Mouse (Mus musculus): ENCODE data around the gene Vtn. TPM values are rescaled to one million over a fixed set of nuclear protein-coding genes. Genes with fewer than 3 reads are reported as not detected.

The Vtn gene
- polyA plus RNA-seq, 1 experiment from 2014 or later = 54.4 TPM

- Histone ChIP-seq H3K4me1 (ENCODE audit: control insufficient read depth, insufficient read depth, low read length) (peaks cover 20% of the 10 kb centered on the region), H3K27ac (ENCODE audit: low read length) (peak overlapping the region; percentile 89), H3K9ac (ENCODE audit: low read length) (peak overlapping the region; percentile 90), H3K36me3 (ENCODE audit: control insufficient read depth, insufficient read depth, low read length) (peaks cover 12% of the 10 kb centered on the region), H3K4me2 (ENCODE audit: low read depth, low read length) (peak overlapping the region; percentile 85), H3K4me3 (replicated peaks; ENCODE audit: low read length) (peak overlapping the region; percentile 66), H3K27me3 (ENCODE audit: control insufficient read depth, insufficient read depth, low read length) (no peaks in the 10 kb centered on the region), H3K9me3 (replicated peaks; ENCODE audit: control insufficient read depth, low read length) (no peaks in the 10 kb centered on the region)
- under 1% methylated on average over 14 of the region's 14 CpGs for WGBS
- no peak; the same call in 1 of the 2 replicates for ATAC-seq (ENCODE audit: insufficient read depth, low FRiP score)
These were observed 37.8 kb downstream of the Vtn start for GRCm38 (mm10) chr11:78536690-78537084.

GRCm38 (mm10) chr11:78540358-78540757 lies 41.5 kb downstream of the Vtn start:
- Histone ChIP-seq H3K9ac (ENCODE audit: low read length) (no peak overlapping the region), H3K4me3 (replicated peaks; ENCODE audit: low read length) (no peak overlapping the region), H3K27me3 (ENCODE audit: control insufficient read depth, insufficient read depth, low read length) (no peaks in the 10 kb centered on the region), H3K36me3 (ENCODE audit: control insufficient read depth, insufficient read depth, low read length) (peaks cover 15% of the 10 kb centered on the region), H3K27ac (ENCODE audit: low read length) (no peak overlapping the region), H3K4me1 (ENCODE audit: control insufficient read depth, insufficient read depth, low read length) (peaks cover 11% of the 10 kb centered on the region), H3K9me3 (replicated peaks; ENCODE audit: control insufficient read depth, low read length) (no peaks in the 10 kb centered on the region), H3K4me2 (ENCODE audit: low read depth, low read length) (no peak overlapping the region)
- WGBS = 79% methylated on average over 3 of the region's 3 CpGs
- no peak for ATAC-seq (ENCODE audit: insufficient read depth, low FRiP score)

DNA sequence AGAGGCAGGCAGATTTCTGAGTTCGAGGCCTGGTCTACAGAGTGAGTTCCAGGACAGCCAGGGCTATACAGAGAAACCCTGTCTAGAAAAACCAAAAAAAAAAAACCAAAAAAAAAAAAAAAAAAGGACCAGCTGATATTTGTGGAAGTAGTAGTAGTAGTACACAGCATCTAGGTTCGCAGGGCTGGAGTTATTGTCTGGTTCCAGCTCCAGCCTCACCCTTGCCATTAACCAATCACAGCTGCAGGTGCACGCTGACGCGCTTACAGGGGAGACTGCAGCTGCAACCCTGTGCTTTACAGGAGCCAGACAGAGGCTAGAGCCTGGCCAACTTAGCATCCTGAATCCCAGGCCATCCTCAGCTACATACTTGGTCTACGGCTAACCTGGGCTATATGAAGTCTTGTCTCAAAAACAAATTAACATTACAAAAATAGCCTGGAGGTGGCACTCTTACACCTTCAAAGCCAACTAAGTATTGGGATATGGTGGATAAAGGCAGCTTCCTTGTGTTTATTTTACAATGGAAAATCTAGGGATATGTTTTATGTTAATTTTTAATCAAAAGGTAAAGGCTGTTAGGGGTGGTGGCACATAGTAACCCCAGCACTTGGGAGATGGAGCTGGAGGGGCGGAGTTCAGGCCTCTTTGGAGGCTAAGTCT lies 45.7 kb downstream of the Vtn start:
- Histone ChIP-seq H3K4me3 (replicated peaks; ENCODE audit: low read length) (no peak overlapping the region), H3K4me2 (ENCODE audit: low read depth, low read length) (no peak overlapping the region), H3K9ac (ENCODE audit: low read length) (no peak overlapping the region), H3K4me1 (ENCODE audit: control insufficient read depth, insufficient read depth, low read length) (peaks cover 8% of the 10 kb centered on the region), H3K27me3 (ENCODE audit: control insufficient read depth, insufficient read depth, low read length) (no peaks in the 10 kb centered on the region), H3K36me3 (ENCODE audit: control insufficient read depth, insufficient read depth, low read length) (peaks cover 15% of the 10 kb centered on the region), H3K9me3 (replicated peaks; ENCODE audit: control insufficient read depth, low read length) (no peaks in the 10 kb centered on the region), H3K27ac (ENCODE audit: low read length) (no peak overlapping the region)
- ATAC-seq (ENCODE audit: insufficient read depth, low FRiP score) = no peak
- 92% methylated on average over 7 of the region's 7 CpGs for WGBS

- no peak for ATAC-seq (ENCODE audit: insufficient read depth, low FRiP score)
These were observed 46.3 kb downstream of the Vtn start for GRCm38 (mm10) chr11:78545181-78545580.

DNA sequence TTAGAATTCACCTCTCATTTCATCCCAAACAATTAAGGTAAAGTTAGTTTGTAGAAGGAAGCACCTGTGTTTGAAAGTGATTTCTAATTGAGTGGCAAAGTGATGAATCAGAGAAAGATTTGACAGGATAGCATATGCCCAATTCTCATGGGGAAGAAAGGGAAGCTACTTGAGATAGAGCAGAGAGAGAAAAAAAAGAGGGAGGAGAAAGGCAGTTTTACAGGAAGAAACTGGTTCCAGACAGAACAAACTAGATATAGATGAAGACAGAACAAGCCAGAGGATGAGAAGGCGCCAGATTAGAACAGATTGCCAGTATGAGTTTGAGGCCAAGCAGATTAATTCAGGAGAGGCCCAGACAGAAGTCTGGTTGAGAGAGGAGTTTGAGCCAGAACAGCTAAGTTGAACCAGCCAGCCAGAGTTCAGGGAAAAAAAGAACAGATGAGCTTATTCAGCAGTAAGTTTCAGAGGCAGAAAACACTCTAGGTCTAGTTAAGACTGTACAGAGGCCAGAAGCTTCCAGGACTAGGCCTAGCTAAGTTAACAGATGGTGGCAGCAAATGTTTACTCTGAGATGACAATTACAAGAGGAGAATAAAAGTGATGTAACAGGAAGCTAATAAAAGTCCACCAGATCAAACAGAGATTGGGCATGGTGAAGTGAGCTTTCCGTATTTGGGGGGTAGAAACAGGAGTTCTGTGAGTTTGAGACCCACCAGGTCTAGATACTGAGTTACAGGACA lies 49.0 kb downstream of the Vtn start:
- Histone ChIP-seq H3K9me3 (replicated peaks; ENCODE audit: control insufficient read depth, low read length) (no peaks in the 10 kb centered on the region; the same call in 1 of the 2 replicates), H3K4me2 (ENCODE audit: low read depth, low read length) (no peak overlapping the region), H3K9ac (ENCODE audit: low read length) (no peak overlapping the region), H3K4me3 (replicated peaks; ENCODE audit: low read length) (no peak overlapping the region), H3K27me3 (ENCODE audit: control insufficient read depth, insufficient read depth, low read length) (no peaks in the 10 kb centered on the region), H3K4me1 (ENCODE audit: control insufficient read depth, insufficient read depth, low read length) (peaks cover 15% of the 10 kb centered on the region), H3K36me3 (ENCODE audit: control insufficient read depth, insufficient read depth, low read length) (no peaks in the 10 kb centered on the region), H3K27ac (ENCODE audit: low read length) (no peak overlapping the region)
- ATAC-seq (ENCODE audit: insufficient read depth, low FRiP score) = no peak
- WGBS = 83% methylated on average over 2 of the region's 2 CpGs

More at GRCm38 (mm10) chr11:78545181-78545580, 46.3 kb downstream of the Vtn start:
- WGBS = 49% methylated on average over 8 of the region's 8 CpGs
- no peak overlapping the region for H3K9ac ChIP-seq (ENCODE audit: low read length)
- H3K27ac ChIP-seq (ENCODE audit: low read length) = no peak overlapping the region
- H3K9me3 ChIP-seq (replicated peaks; ENCODE audit: control insufficient read depth, low read length) = no peaks in the 10 kb centered on the region
- H3K4me2 ChIP-seq (ENCODE audit: low read depth, low read length) = no peak overlapping the region
- H3K4me3 ChIP-seq (replicated peaks; ENCODE audit: low read length) = no peak overlapping the region
- peaks cover 13% of the 10 kb centered on the region for H3K36me3 ChIP-seq (ENCODE audit: control insufficient read depth, insufficient read depth, low read length)
- no peaks in the 10 kb centered on the region for H3K27me3 ChIP-seq (ENCODE audit: control insufficient read depth, insufficient read depth, low read length)
- peaks cover 10% of the 10 kb centered on the region for H3K4me1 ChIP-seq (ENCODE audit: control insufficient read depth, insufficient read depth, low read length)

DNA sequence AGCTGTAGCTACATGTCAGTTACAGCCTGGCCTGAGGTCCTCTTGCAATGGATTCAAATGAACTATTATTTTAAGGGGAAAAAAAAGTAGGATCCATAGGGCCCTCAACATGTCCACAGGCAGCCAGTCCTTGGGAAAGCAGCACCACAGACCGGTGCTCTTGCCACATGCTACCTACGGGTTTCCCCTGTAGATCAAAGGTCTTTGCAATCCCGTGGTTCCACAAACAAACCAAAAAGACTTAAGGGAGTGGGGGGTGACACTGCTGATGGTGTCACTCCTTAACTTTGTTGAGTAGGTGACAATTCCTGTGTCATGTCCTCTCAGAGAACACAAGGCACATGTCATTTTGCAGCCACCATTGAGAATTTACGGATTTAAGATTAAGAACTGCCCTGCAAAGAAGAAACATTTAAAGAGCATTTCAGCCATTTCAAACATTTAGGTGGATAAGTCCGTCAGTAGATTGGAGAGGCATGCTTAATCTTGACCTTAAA lies 50.6 kb downstream of the Vtn start:
- peak overlapping the region; percentile 77 for H3K4me3 ChIP-seq (replicated peaks; ENCODE audit: low read length)
- no peaks in the 10 kb centered on the region for H3K36me3 ChIP-seq (ENCODE audit: control insufficient read depth, insufficient read depth, low read length)
- peak overlapping the region; percentile 81 for H3K9ac ChIP-seq (ENCODE audit: low read length)
- peaks cover 15% of the 10 kb centered on the region for H3K4me1 ChIP-seq (ENCODE audit: control insufficient read depth, insufficient read depth, low read length)
- ATAC-seq (ENCODE audit: insufficient read depth, low FRiP score) = no peak
- H3K27me3 ChIP-seq (ENCODE audit: control insufficient read depth, insufficient read depth, low read length) = no peaks in the 10 kb centered on the region
- H3K27ac ChIP-seq (ENCODE audit: low read length) = peak overlapping the region; percentile 84
- WGBS = 5% methylated on average over 5 of the region's 5 CpGs
- peaks cover 7% of the 10 kb centered on the region; the same call in 1 of the 2 replicates for H3K9me3 ChIP-seq (replicated peaks; ENCODE audit: control insufficient read depth, low read length)
- peak overlapping the region; percentile 69 for H3K4me2 ChIP-seq (ENCODE audit: low read depth, low read length)

DNA sequence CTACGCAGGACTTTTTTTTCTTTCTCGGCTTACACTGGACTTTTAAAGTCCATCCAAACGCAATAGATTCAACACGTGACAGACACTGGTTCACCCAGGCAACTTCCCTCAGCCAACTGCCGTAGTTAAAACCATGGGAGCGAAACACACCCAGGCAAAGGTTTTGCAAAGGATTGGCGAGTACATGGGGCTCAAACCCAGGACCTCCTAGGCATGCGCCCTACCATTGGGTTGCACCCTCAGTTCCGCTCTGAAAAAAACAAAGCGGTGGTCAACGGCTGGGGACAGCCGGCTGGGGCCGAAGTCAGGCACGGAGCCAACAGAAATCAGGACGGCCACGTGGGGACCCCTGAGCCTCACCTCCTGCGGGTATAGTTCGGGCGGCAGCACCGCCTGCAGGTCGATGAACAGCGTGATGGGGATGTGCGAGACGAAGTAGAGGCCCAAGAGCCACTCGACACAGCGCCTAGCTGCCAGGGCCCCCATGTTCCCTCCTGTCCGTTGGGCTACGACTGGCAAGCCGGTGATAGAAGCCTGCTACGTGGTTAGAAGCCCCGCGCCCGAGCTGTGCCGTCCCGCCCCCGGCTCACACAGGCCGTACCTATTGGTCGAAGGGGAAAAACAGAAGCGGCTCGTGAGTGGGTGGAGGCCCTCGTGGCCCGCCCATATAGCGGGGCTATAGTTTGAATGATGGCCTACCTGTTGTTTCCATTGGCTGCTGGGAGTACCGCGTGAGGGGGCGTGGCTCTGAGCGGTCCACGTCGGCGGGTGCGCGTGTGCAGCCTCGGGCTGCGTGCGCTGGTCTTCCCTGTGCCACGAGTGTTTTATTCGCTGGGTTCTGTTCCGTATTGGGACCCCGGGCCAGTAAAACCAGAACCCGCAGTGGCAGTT lies 51.5 kb downstream of the Vtn start, which contains the start of gene Tmem97:
TSS of gene Tmem97 (minus strand) at position 610 of the 891 bp plus-strand sequence.
- Histone ChIP-seq H3K9ac (ENCODE audit: low read length) (peak within 1 kb of the TSS; percentile 81), H3K27me3 (ENCODE audit: control insufficient read depth, insufficient read depth, low read length) (no peaks in the 10 kb centered on the region), H3K4me2 (ENCODE audit: low read depth, low read length) (peak within 1 kb of the TSS; percentile 85), H3K36me3 (ENCODE audit: control insufficient read depth, insufficient read depth, low read length) (no peaks in the 10 kb centered on the region), H3K4me1 (ENCODE audit: control insufficient read depth, insufficient read depth, low read length) (peaks cover 15% of the 10 kb centered on the region), H3K4me3 (replicated peaks; ENCODE audit: low read length) (peak within 1 kb of the TSS; percentile 77), H3K27ac (ENCODE audit: low read length) (peak within 1 kb of the TSS; percentile 84), H3K9me3 (replicated peaks; ENCODE audit: control insufficient read depth, low read length) (peaks cover 7% of the 10 kb centered on the region; the same call in 1 of the 2 replicates)
- WGBS = under 1% methylated on average over 60 of the region's 60 CpGs
- peak; percentile 100 for ATAC-seq (ENCODE audit: insufficient read depth, low FRiP score)

DNA sequence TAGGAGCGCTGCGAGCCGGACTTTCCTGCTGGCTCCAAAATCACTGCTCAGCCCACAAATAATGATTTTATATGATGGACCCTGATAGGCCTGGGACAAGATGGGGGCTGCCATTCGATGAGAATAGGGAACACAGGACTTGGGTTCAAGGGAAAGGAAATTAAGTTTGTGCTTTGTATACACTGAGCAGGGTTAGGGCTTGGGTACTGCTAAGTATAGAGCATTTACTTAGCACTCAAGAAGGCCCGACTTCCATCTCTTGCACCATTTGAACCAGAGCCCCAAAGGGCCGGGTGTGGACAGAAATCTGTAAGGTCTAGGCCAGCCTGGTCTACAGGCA lies 52.1 kb downstream of the Vtn start:
- H3K9ac ChIP-seq (ENCODE audit: low read length) = peak overlapping the region; percentile 79

More for the DNA sequence above, 52.1 kb downstream of the Vtn start:
- Histone ChIP-seq H3K27me3 (ENCODE audit: control insufficient read depth, insufficient read depth, low read length) (no peaks in the 10 kb centered on the region), H3K4me3 (replicated peaks; ENCODE audit: low read length) (peak overlapping the region; percentile 77), H3K36me3 (ENCODE audit: control insufficient read depth, insufficient read depth, low read length) (no peaks in the 10 kb centered on the region), H3K9me3 (replicated peaks; ENCODE audit: control insufficient read depth, low read length) (peaks cover 7% of the 10 kb centered on the region; the same call in 1 of the 2 replicates), H3K27ac (ENCODE audit: low read length) (peak overlapping the region; percentile 81), H3K4me2 (ENCODE audit: low read depth, low read length) (peak overlapping the region; percentile 85), H3K4me1 (ENCODE audit: control insufficient read depth, insufficient read depth, low read length) (peaks cover 15% of the 10 kb centered on the region)
- ATAC-seq (ENCODE audit: insufficient read depth, low FRiP score) = 0 out of 2 replicates have a peak, but pooled peaks have one; percentile 2
- WGBS = 34% methylated on average over 6 of the region's 6 CpGs

Data from stomach, embryonic 16.5 days (tissue).